Mouse (Mus musculus): Measurements from ENCODE around the gene Lsm5. TPM values are rescaled to one million over a fixed set of nuclear protein-coding genes. Genes with fewer than 3 reads are reported as not detected.

The Lsm5 gene
- polyA plus RNA-seq (2012; rRNA removed) (58.8 and 65.7 TPM in 2 replicates), polyA plus RNA-seq (2014; fragmentation: Nextera tagmentation; extraction: Ambion mirVana) (92.0 and 108 TPM in 2 replicates)

DNA sequence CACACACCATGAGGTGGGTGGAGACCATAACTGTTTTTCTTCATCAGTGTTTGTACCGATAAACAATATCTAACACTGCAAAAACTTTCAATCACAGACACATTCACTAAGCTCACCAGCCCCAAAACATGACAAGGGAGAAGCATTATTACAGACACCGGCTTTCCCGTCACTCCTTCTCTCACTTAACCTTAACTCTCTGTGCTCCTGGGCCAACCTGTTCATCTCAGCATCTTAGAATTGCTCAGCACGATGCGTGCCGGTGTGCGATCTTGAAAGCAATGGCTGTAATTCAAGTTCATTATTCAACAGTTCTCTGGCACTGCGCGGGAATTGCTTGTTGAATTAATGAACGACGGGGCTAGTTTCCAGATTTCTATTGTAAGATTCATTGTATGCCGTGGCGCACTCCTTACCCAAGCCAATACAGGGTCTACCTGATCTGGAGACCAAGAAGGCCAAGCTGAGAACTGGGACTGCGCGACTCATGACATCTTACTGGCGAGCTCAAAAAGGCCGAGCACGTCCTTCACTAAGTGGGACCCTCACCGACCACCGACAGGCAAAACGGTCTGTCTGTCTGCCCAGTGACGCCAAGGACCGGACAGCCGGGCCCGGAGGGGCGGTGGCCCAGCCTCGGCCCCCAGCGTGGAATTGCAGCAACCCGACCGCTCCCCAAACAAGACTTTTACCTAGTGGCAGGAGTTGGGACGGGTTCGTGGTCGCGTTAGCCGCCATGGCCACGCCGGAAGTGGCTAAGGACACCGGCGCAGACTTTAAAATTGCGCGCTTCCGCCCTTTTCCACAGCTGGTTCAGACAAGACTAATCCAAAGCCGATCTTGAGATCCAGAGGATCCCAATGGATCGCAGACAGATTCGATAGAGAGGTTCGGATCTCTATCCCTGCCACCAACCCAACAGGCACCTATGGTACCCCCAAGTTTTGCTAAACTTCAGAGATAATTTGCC is at the start of gene Lsm5:
Gene Lsm5, minus strand, starts transcription at position 780 of the 970 bp plus-strand sequence.
- H3K9me3 ChIP-seq (ENCODE audit: control insufficient read depth, low read length): no peaks in the 10 kb centered on the region
- peak within 1 kb of the TSS; percentile 85 to 94 for H3K4me3 ChIP-seq (ENCODE audit: insufficient read depth in 1 of 2, low read depth in 2 of 2, low read length in 2 of 2)
- DNase-seq (ENCODE audit: low read depth in 3 of 3, low spot score in 3 of 3): peak; percentile 80 to 85 (median 83)
- peak within 1 kb of the TSS; percentile 20; the same call in 1 of the 2 replicates for H3K27ac ChIP-seq
- WGBS (ENCODE audit: insufficient replicate concordance): under 1% methylated on average over 46 of the region's 46 CpGs
- peak within 1 kb of the TSS; percentile 83 for H3K4me2 ChIP-seq (ENCODE audit: low read depth)
- no peak for TF ChIP-seq EP300 (IDR thresholded peaks at IDR 0.05; ENCODE audit: low read depth)
- no peak; the same call in 1 of the 2 replicates for TF ChIP-seq CTCF (IDR thresholded peaks at IDR 0.05; ENCODE audit: low read depth)
- no peaks in the 10 kb centered on the region for H3K27me3 ChIP-seq (ENCODE audit: control insufficient read depth, insufficient read depth, low read length)
- peaks cover 4 to 7% of the 10 kb centered on the region in 2 experiments for H3K4me1 ChIP-seq (replicated peaks; ENCODE audit: control insufficient read depth in 2 of 2, insufficient read depth in 2 of 2, low read length in 1 of 2)
- peak; percentile 89 for ATAC-seq (ENCODE audit: insufficient read depth)
- no peaks in the 10 kb centered on the region; the same call in 1 of the 2 replicates for H3K36me3 ChIP-seq (replicated peaks; ENCODE audit: control insufficient read depth, insufficient read depth, low read depth)
- H3K9ac ChIP-seq (replicated peaks): peak within 1 kb of the TSS; percentile 87

DNA sequence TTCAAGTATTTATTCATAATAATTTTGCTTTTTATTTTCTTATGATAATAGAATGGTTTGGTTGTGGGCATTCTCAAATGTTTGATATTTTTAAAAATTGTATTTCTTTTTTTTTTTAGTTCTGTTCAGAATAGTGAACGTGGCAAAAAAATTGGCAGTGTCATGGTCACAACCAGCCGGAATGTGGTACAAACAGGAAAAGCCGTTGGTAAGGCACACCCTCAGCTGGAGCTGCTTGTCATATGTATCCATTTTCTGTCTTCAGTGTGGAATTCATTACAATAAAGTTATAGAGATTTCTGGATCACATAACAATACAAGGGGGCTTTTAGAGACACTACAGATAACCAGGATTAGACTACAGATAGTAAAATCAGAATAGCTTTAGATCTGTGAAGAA is 49.2 kb upstream of the Lsm5 start:
- DNase-seq (ENCODE audit: low read depth in 3 of 3, low spot score in 3 of 3) (no peak), ATAC-seq (ENCODE audit: insufficient read depth) (no peak)
- 72% methylated on average over 3 of the region's 3 CpGs for WGBS (ENCODE audit: insufficient replicate concordance)
- Histone ChIP-seq H3K4me3 (ENCODE audit: insufficient read depth in 1 of 2, low read depth in 2 of 2, low read length in 2 of 2) (no peak overlapping the region), H3K27me3 (ENCODE audit: control insufficient read depth, insufficient read depth, low read length) (no peaks in the 10 kb centered on the region), H3K9ac (replicated peaks) (no peak overlapping the region), H3K4me2 (ENCODE audit: low read depth) (no peak overlapping the region), H3K4me1 (replicated peaks; ENCODE audit: control insufficient read depth in 2 of 2, insufficient read depth in 2 of 2, low read length in 1 of 2) (no peaks in the 10 kb centered on the region), H3K36me3 (replicated peaks; ENCODE audit: control insufficient read depth, insufficient read depth, low read depth) (peaks cover 12% of the 10 kb centered on the region), H3K27ac (no peak overlapping the region), H3K9me3 (ENCODE audit: control insufficient read depth, low read length) (no peaks in the 10 kb centered on the region)
- TF ChIP-seq CTCF (IDR thresholded peaks at IDR 0.05; ENCODE audit: low read depth): no peak
- TF ChIP-seq EP300 (IDR thresholded peaks at IDR 0.05; ENCODE audit: low read depth): no peak

DNA sequence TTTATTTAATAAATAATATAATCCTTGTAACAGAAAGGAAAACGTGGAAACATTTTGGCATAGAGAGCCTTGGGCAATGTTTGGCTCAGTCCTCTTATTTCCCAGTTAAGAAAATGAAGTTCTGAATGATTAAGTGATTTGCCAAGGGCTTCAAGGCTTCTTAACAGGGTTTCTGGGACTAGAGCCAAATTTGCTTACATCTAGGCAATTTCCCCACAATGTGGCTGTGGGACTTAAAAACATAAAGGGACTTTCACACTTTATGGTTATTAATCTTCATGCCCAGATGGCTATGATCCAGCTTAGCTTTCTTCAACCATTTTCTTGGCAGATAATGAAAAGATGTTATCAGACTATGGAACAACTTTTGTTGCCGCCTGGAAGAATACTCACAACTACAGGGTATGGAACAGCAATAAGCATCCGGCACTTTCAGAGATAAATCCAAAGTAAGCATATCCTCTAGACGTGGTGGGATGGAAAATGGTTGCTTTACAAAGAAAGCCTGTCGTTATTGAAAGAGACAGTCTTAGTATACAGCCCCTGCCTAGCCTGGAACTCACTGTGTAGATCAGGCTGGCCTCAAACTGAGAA is 41.5 kb upstream of the Lsm5 start:
- WGBS (ENCODE audit: insufficient replicate concordance): 67% methylated on average over 5 of the region's 5 CpGs
- no peaks in the 10 kb centered on the region for H3K4me1 ChIP-seq (replicated peaks; ENCODE audit: control insufficient read depth in 2 of 2, insufficient read depth in 2 of 2, low read length in 1 of 2)
- H3K36me3 ChIP-seq (replicated peaks; ENCODE audit: control insufficient read depth, insufficient read depth, low read depth): peaks cover 3% of the 10 kb centered on the region; the same call in 1 of the 2 replicates
- H3K9me3 ChIP-seq (ENCODE audit: control insufficient read depth, low read length): no peaks in the 10 kb centered on the region
- H3K4me2 ChIP-seq (ENCODE audit: low read depth): no peak overlapping the region
- H3K9ac ChIP-seq (replicated peaks): no peak overlapping the region
- H3K27ac ChIP-seq: no peak overlapping the region
- no peak for DNase-seq (ENCODE audit: low read depth in 3 of 3, low spot score in 3 of 3)
- H3K27me3 ChIP-seq (ENCODE audit: control insufficient read depth, insufficient read depth, low read length): no peaks in the 10 kb centered on the region
- no peak for ATAC-seq (ENCODE audit: insufficient read depth)
- H3K4me3 ChIP-seq (ENCODE audit: insufficient read depth in 1 of 2, low read depth in 2 of 2, low read length in 2 of 2): no peak overlapping the region
- no peak for TF ChIP-seq EP300 (IDR thresholded peaks at IDR 0.05; ENCODE audit: low read depth)
- TF ChIP-seq CTCF (IDR thresholded peaks at IDR 0.05; ENCODE audit: low read depth): no peak

DNA sequence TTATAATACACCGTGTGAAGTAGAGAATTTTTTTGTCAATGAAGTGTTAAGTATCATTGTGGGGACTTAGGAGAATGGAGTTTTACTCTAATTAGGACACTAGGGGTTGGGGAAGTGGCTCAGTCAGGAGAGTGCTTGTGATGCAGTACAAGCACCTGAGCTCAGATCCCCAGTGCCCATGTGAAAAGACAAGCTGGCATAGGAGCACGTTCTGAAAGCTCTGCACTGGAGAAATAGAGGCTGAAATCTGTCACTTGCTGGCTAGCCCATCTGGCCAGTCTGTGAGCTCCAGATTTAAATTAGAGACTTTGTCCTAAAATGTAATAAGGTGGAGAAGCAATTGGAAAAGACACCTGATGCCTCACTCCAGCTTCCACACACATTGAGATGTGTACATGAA is 28.0 kb upstream of the Lsm5 start:
- Histone ChIP-seq H3K4me2 (ENCODE audit: low read depth) (no peak overlapping the region), H3K9ac (replicated peaks) (no peak overlapping the region), H3K9me3 (ENCODE audit: control insufficient read depth, low read length) (no peaks in the 10 kb centered on the region), H3K36me3 (replicated peaks; ENCODE audit: control insufficient read depth, insufficient read depth, low read depth) (peaks cover 12% of the 10 kb centered on the region), H3K4me3 (ENCODE audit: insufficient read depth in 1 of 2, low read depth in 2 of 2, low read length in 2 of 2) (no peak overlapping the region), H3K27me3 (ENCODE audit: control insufficient read depth, insufficient read depth, low read length) (no peaks in the 10 kb centered on the region), H3K27ac (no peak overlapping the region), H3K4me1 (replicated peaks; ENCODE audit: control insufficient read depth in 2 of 2, insufficient read depth in 2 of 2, low read length in 1 of 2) (no peaks in the 10 kb centered on the region)
- 58% methylated on average over 2 of the region's 2 CpGs for WGBS (ENCODE audit: insufficient replicate concordance)
- no peak for TF ChIP-seq CTCF (IDR thresholded peaks at IDR 0.05; ENCODE audit: low read depth)
- no peak for TF ChIP-seq EP300 (IDR thresholded peaks at IDR 0.05; ENCODE audit: low read depth)
- DNase-seq (ENCODE audit: low read depth in 3 of 3, low spot score in 3 of 3) (no peak), ATAC-seq (ENCODE audit: insufficient read depth) (no peak)

DNA sequence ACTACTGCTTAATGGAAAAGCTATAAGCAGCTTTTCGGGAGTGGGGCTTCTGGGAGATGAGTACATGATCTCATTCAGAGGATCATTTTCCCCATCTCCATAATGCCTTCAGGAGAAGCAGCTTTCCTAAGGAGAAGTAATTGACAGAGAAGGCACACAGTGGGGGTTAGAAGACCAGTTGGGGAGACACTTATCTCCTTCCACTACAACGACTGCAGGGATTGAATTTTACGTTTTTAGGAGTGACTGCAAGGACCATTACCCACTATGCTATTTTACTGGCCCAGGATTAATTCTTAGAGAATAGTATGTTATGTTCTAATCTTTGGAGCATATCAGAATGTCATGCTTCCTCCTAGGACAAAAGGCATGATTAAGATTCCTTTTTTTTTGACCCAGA is 16.4 kb upstream of the Lsm5 start:
- WGBS (ENCODE audit: insufficient replicate concordance): 62% methylated on average over 3 of the region's 3 CpGs

More for the DNA sequence above, 16.4 kb upstream of the Lsm5 start:
- no peak overlapping the region for H3K9ac ChIP-seq (replicated peaks)
- no peak overlapping the region for H3K27ac ChIP-seq
- H3K9me3 ChIP-seq (ENCODE audit: control insufficient read depth, low read length): no peaks in the 10 kb centered on the region
- H3K4me1 ChIP-seq (replicated peaks; ENCODE audit: control insufficient read depth in 2 of 2, insufficient read depth in 2 of 2, low read length in 1 of 2): peaks cover 4 to 10% of the 10 kb centered on the region in 2 experiments
- ATAC-seq (ENCODE audit: insufficient read depth): no peak
- no peak overlapping the region for H3K4me3 ChIP-seq (ENCODE audit: insufficient read depth in 1 of 2, low read depth in 2 of 2, low read length in 2 of 2)
- no peak for DNase-seq (ENCODE audit: low read depth in 3 of 3, low spot score in 3 of 3)
- H3K36me3 ChIP-seq (replicated peaks; ENCODE audit: control insufficient read depth, insufficient read depth, low read depth): no peaks in the 10 kb centered on the region; the same call in 1 of the 2 replicates
- TF ChIP-seq EP300 (IDR thresholded peaks at IDR 0.05; ENCODE audit: low read depth) (no peak), CTCF (IDR thresholded peaks at IDR 0.05; ENCODE audit: low read depth) (no peak)
- H3K4me2 ChIP-seq (ENCODE audit: low read depth): no peak overlapping the region
- no peaks in the 10 kb centered on the region for H3K27me3 ChIP-seq (ENCODE audit: control insufficient read depth, insufficient read depth, low read length)
